Mouse (Mus musculus) lung, postnatal 0 days (tissue): ENCODE measurements around the gene Aen. TPM values are rescaled to one million over a fixed set of nuclear protein-coding genes. Genes with fewer than 3 reads are reported as not detected.

ENCODE experiments used
- ATAC-seq: fragments of 200-750 bp; cut with Nextera tagmentation; 2 replicates; pipeline ENCODE4 v1.8.0; 2017; ENCODE audit warnings: moderate library complexity
- DNase-seq: peaks from one replicate; pipeline ENCODE4 v3.0.0-alpha.2; 2016; ENCODE audit warnings: low spot score
- H3K27ac ChIP-seq: fragments of 300-500 bp; sonication (generic); 2 replicates; pipeline ENCODE4 v1.5.1; 2014; ENCODE audit warnings: antibody characterized with exemption, mild to moderate bottlenecking, low read length, mixed read lengths
- H3K27me3 ChIP-seq: fragments of 300-500 bp; sonication (generic); replicated peaks from 2 replicates; pipeline ENCODE4 v1.6.1; 2014; ENCODE audit warnings: low read length, mixed read lengths; ENCODE audit not compliant: insufficient read depth
- H3K36me3 ChIP-seq: fragments of 300-500 bp; sonication (generic); 2 replicates; pipeline ENCODE4 v1.6.1; 2014; ENCODE audit warnings: low read length, mixed read lengths; ENCODE audit not compliant: insufficient read depth
- H3K4me1 ChIP-seq: fragments of 300-500 bp; sonication (generic); 2 replicates; pipeline ENCODE4 v1.6.1; 2014; ENCODE audit warnings: antibody characterized with exemption, low read depth, low read length, mixed read lengths; ENCODE audit not compliant: insufficient read depth
- H3K4me2 ChIP-seq: fragments of 300-500 bp; sonication (generic); replicated peaks from 2 replicates; pipeline ENCODE4 v1.6.1; 2014; ENCODE audit warnings: low read depth, mild to moderate bottlenecking, low read length, moderate library complexity, mixed read lengths
- H3K4me3 ChIP-seq: fragments of 300-500 bp; sonication (generic); 2 replicates; pipeline ENCODE4 v1.5.1; 2014; ENCODE audit warnings: low read depth, low read length
- H3K9ac ChIP-seq: fragments of 300-500 bp; sonication (generic); replicated peaks from 2 replicates; pipeline ENCODE4 v1.6.1; 2014; ENCODE audit warnings: low read depth, mild to moderate bottlenecking
- H3K9me3 ChIP-seq: fragments of 300-500 bp; sonication (generic); 2 replicates; pipeline ENCODE4 v1.6.1; 2016; ENCODE audit warnings: low read length, mixed read lengths
- CTCF ChIP-seq: IDR thresholded peaks from 2 replicates; pipeline ENCODE4 v1.5.1; 2016; ENCODE audit warnings: antibody characterized with exemption, mild to moderate bottlenecking
- EP300 ChIP-seq: IDR thresholded peaks from 2 replicates; pipeline ENCODE4 v1.6.1; 2016; ENCODE audit warnings: antibody characterized with exemption, mild to moderate bottlenecking, control low read depth
- WGBS: fragments of 180-500 bp; shearing (Covaris S2); extraction: QIAGEN DNeasy Blood & Tissue Kit; methylation state at CpG from one replicate; pipeline ENCODE4 v1.1.7; 2014; 5-methylcytosine and 5-hydroxymethylcytosine counted together
- polyA plus RNA-seq: library from polyadenylated mRNA; unstranded; fragments of >200 nt; fragmentation: Nextera tagmentation; extraction: Ambion mirVana; gene quantifications from 2 replicates; pipeline ENCODE4 v1.2.1, GENCODE M21; 2015

Aen gene
- polyA plus RNA-seq: 19.9 and 20.0 TPM in 2 replicates

DNA sequence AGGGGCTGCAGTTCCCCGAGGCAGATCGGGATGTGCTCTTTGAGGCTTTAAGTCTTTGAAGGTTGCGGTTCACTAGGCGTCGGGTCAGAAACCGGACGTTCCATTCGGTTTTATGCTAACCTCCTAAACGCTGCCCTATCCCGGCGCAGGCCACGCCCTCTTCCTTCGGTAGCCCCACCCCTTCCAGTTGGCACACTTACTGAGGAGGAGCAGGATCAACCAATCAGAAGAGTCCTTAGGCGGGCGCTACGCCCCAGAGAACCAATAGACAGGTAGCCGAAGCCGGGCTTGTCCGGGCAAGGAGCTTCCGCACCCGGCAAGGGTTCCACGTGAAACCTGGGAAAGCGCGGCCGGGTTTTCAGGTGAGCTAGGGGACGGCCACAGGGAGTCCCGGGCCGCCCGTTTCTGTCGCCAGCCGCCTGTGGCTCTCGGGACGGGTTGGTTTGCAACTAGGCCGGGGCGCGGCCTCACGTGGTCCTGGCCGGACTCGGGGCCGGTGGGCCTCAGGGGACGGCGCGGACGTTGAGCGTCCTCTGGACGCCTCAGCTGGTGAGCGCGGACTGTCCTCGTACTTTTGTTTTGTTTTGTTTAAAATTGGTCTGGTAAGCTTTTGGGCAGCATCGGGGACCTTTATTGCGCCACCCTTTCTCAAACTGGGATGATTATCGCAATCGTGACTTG is at the start of gene Aen:
Aen (plus strand) TSS at position 202 of the 681 bp plus-strand sequence.
- WGBS: under 1% methylated on average over 53 of the region's 53 CpGs
- H3K4me2 ChIP-seq: peak within 1 kb of the TSS; percentile 78
- H3K4me3 ChIP-seq: peak within 1 kb of the TSS; percentile 83
- peaks cover 7% of the 10 kb centered on the region; the same call in 1 of the 2 replicates for H3K4me1 ChIP-seq
- DNase-seq (peak; percentile 99), ATAC-seq (peak; percentile 99)
- H3K27ac ChIP-seq: no peak within 1 kb of the TSS
- no peaks in the 10 kb centered on the region for H3K9me3 ChIP-seq
- H3K27me3 ChIP-seq: no peaks in the 10 kb centered on the region
- peak within 1 kb of the TSS; percentile 83 for H3K9ac ChIP-seq
- TF ChIP-seq EP300: no peak
- no peak for TF ChIP-seq CTCF
- H3K36me3 ChIP-seq: no peaks in the 10 kb centered on the region

DNA sequence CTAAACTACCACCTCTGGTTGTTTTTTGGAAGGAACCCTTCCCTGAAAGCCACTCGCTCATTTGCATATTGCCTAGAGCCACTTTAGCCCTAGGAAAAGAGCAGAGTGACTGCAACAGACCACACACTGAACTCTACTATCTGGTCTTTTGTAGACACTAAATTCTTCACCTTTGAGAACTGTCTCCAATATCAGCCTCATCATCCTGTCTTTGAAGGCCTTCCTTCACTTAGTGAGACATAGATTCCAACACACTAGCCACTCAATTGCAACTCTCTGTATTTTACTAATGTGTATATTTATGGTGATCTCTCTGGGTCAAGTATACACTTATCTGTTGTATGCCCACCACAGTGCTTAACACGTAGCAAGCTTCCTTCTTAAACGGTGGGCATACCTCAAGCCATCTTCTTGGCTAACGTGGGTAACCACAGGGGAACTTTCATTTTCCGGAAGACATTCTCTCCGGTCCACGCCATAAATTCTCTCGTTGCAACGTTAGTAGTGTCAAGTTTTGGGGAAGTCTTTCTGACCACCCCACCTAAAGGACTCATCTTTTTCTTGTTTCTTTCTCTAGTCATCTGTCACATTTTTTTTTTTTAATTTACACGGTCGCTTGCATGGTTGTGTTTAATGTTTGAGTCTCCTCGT is 49.5 kb upstream of the Aen start:
- ATAC-seq (no peak), DNase-seq (peak; percentile 7)
- TF ChIP-seq CTCF (no peak), EP300 (no peak)
- H3K27me3 ChIP-seq: no peaks in the 10 kb centered on the region
- peak overlapping the region; percentile 66 for H3K4me2 ChIP-seq
- no peaks in the 10 kb centered on the region for H3K9me3 ChIP-seq
- H3K9ac ChIP-seq: peak overlapping the region; percentile 80
- no peaks in the 10 kb centered on the region for H3K4me1 ChIP-seq
- peaks cover 12% of the 10 kb centered on the region for H3K36me3 ChIP-seq
- no peak overlapping the region; the same call in 1 of the 2 replicates for H3K27ac ChIP-seq
- 35% methylated on average over 12 of the region's 12 CpGs for WGBS
- peak overlapping the region; percentile 89 for H3K4me3 ChIP-seq

DNA sequence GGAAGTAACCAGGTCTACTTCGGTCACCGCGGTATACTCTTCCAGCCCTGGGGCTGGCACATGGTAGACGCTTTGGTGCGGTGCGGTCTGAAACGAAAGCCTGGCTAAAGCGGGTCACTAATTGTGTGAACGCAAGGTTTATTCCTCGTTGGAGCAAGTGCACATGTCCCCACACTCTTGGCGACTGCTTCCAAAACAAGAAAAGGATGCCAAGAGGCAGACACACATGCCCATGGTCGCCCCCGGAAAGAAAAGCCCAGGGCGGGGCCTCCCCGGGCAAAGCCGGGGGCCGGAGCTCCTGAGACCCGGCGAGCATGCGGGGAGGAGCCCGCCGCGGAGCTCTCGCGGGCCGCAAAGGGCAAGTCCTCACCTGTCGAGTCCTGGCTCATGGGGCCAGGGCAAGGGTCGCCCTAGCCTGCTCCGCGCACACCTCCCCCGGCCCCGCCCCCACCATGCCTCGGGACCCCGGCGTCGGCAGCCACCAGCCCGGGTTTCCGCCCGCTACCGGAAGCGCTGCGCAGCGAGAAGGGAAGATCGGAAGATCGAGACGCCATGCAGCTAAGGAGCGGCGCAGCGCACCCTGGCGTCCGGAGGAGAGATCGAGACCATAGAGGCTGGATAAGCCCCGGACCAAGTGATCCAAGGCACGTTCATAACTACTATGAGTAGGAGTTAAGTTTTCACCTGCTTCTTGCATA is 48.8 kb upstream of the Aen start, which contains the start of gene Det1:
Det1 (minus strand) TSS at position 527 of the 698 bp plus-strand sequence.
- peak within 1 kb of the TSS; percentile 80 for H3K9ac ChIP-seq
- DNase-seq (peak; percentile 93), ATAC-seq (peak; percentile 94)
- no peaks in the 10 kb centered on the region for H3K9me3 ChIP-seq
- peak; percentile 96 for TF ChIP-seq CTCF
- TF ChIP-seq EP300: no peak
- under 1% methylated on average over 54 of the region's 54 CpGs for WGBS
- peaks cover 12% of the 10 kb centered on the region for H3K36me3 ChIP-seq
- H3K4me1 ChIP-seq: no peaks in the 10 kb centered on the region
- H3K4me2 ChIP-seq: peak within 1 kb of the TSS; percentile 66
- H3K4me3 ChIP-seq: peak within 1 kb of the TSS; percentile 89
- no peaks in the 10 kb centered on the region for H3K27me3 ChIP-seq
- H3K27ac ChIP-seq: peak within 1 kb of the TSS; percentile 39

DNA sequence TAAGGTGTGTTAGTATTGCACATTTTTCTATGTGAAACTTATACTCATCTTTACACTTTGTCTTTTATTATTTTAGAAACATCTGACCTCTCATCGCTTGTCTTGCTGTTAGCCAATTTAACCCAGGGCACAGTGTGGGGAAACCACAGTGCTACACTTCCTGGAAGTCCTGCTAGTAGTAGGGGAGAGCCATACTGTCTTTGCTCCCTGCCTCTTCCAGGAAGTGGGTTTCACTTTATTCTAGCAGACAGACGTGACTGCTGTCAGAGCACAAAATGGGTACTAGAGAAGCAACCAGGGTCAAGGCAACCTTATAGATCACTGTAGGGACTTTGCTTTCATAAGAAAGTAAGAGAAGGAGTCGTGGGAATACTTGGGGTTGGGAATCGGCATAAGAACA is 41.6 kb upstream of the Aen start:
- H3K4me3 ChIP-seq: no peak overlapping the region
- ATAC-seq: no peak
- no peak overlapping the region for H3K27ac ChIP-seq
- H3K4me1 ChIP-seq: no peaks in the 10 kb centered on the region
- no peak overlapping the region for H3K9ac ChIP-seq
- no peaks in the 10 kb centered on the region for H3K9me3 ChIP-seq
- 50% methylated on average over 4 of the region's 4 CpGs for WGBS
- H3K36me3 ChIP-seq: no peaks in the 10 kb centered on the region
- TF ChIP-seq EP300 (no peak), CTCF (no peak)
- H3K27me3 ChIP-seq: no peaks in the 10 kb centered on the region
- no peak overlapping the region for H3K4me2 ChIP-seq
- no peak for DNase-seq

DNA sequence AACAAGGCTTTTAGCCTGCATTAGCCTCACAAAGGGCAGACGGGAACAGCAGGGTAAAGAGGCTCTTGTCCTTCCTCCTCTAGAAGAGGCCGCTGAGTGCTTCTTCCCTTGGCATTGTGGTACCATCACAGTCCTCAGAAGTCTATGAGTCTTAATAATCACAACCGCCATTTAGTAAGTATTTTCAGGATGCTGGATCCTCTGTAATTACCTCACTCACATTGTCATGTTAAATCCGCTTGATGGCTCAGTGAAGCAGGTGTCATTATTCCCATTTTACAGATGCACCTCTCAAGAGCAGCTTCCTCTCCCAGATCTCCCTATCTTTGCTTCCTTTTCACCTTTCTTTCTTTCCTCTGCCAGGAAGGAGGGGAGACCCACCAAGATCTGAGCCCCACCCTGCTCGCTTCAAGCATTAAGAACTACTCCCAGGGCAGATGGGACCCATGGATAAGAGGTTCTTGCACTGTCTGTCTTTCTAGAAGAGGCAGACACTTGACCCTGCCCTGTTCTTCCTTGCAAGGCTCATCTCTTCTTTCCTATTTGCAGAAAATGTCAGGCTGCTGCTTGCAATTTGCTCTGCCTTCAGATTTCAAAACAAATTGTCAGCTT is 40.5 kb upstream of the Aen start:
- Histone ChIP-seq H3K9me3 (no peaks in the 10 kb centered on the region), H3K9ac (no peak overlapping the region), H3K4me3 (no peak overlapping the region), H3K27ac (no peak overlapping the region), H3K4me1 (no peaks in the 10 kb centered on the region), H3K4me2 (no peak overlapping the region), H3K36me3 (no peaks in the 10 kb centered on the region), H3K27me3 (no peaks in the 10 kb centered on the region)
- DNase-seq (no peak), ATAC-seq (no peak)
- TF ChIP-seq EP300: no peak
- no peak for TF ChIP-seq CTCF
- WGBS: 52% methylated on average over 5 of the region's 5 CpGs
